Mouse (Mus musculus): ENCODE results near the gene Ell2. TPM values are rescaled to one million over a fixed set of nuclear protein-coding genes. Genes with fewer than 3 reads are reported as not detected.
"Not testable (repeated sequence)": the region's sequence is repeated elsewhere in the genome, so short reads cannot be mapped to it uniquely, and the experiment has no call there.

The Ell2 gene
- polyA plus RNA-seq, 2 experiments: 7.7 to 9.4 TPM

DNA sequence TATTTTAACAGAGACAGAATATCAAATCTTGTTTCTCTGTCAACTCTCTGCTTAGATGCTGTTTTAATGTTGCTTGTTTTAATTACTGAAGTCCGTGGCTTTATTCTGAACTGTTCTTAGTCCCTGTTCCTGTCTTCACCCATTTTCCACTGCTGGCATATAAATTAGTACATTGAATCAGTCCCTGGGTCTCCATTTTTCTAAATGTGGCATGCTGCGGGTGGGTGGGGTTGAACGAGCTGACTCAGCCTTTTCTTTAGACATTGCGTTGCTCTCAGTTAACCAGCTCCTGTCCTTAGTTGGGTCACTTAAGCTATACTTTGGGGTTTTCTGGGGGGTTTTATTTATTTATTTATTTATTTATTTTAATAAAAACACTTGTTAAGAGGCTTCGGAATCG lies 3.6 kb downstream of the Ell2 start:
- DNase-seq (ENCODE audit: low spot score) (no peak), ATAC-seq (ENCODE audit: low FRiP score, low read depth) (no peak)
- WGBS: 65% methylated on average over 6 of the region's 6 CpGs
- Histone ChIP-seq H3K27me3 (ENCODE audit: control insufficient read depth, insufficient read depth, low read length) (no peaks in the 10 kb centered on the region), H3K27ac (replicated peaks; ENCODE audit: low read depth, low read length) (no peak overlapping the region), H3K4me3 (replicated peaks; ENCODE audit: low read length) (no peak overlapping the region), H3K4me1 (ENCODE audit: control insufficient read depth, insufficient read depth, low read length) (peaks cover 9% of the 10 kb centered on the region), H3K9ac (ENCODE audit: low read depth, low read length, severe bottlenecking) (no peak overlapping the region), H3K4me2 (replicated peaks; ENCODE audit: low read depth, low read length, severe bottlenecking) (peak overlapping the region; percentile 16; the same call in 1 of the 2 replicates), H3K9me3 (ENCODE audit: control insufficient read depth, low read length) (no peaks in the 10 kb centered on the region), H3K36me3 (ENCODE audit: control insufficient read depth, insufficient read depth, low read length) (no peaks in the 10 kb centered on the region)
- no peak for TF ChIP-seq POLR2A (IDR thresholded peaks at IDR 0.05; ENCODE audit: borderline replicate concordance, extremely low read depth, insufficient read depth, insufficient read length)

DNA sequence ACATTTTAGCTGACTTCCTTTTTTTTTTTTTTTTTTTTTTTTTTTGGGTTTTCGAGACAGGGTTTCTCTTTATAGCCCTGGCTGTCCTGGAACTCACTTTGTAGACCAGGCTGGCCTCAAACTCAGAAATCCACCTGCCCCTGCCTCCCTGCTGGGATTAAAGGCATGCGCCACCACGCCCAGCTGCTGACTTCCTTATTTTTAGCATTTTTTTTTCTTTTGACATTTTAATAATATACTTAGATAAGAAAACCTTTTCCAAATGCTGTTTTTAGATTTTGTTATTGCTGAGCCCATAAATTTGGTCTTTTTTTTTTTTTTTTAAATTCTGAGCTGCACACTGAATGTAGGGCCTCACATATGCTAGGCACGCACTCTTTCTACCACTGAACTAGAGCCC lies 5.0 kb downstream of the Ell2 start:
- H3K27ac ChIP-seq (replicated peaks; ENCODE audit: low read depth, low read length); ATAC-seq (ENCODE audit: low FRiP score, low read depth); H3K4me1 ChIP-seq (ENCODE audit: control insufficient read depth, insufficient read depth, low read length); H3K9me3 ChIP-seq (ENCODE audit: control insufficient read depth, low read length); DNase-seq (ENCODE audit: low spot score); H3K9ac ChIP-seq (ENCODE audit: low read depth, low read length, severe bottlenecking); H3K4me3 ChIP-seq (replicated peaks; ENCODE audit: low read length); H3K4me2 ChIP-seq (replicated peaks; ENCODE audit: low read depth, low read length, severe bottlenecking); H3K36me3 ChIP-seq (ENCODE audit: control insufficient read depth, insufficient read depth, low read length); H3K27me3 ChIP-seq (ENCODE audit: control insufficient read depth, insufficient read depth, low read length): not testable (repeated sequence)
- 88% methylated on average over 3 of the region's 4 CpGs for WGBS

DNA sequence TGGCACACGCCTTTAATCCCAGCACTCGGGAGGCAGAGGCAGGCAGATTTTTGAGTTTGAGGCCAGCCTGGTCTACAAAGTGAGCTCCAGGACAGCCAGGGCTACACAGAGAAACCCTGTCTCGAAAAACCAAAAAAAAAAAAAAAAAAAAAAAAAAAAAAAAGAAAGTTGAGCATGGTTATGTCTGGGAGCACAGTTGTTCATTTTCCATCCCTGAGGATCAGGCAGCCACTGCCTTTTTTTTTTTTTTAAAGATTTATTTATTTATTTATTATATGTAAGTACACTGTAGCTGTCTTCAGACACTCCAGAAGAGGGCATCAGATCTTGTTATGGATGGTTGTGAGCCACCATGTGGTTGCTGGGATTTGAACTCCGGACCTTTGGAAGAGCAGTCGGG lies 6.0 kb downstream of the Ell2 start:
- H3K4me3 ChIP-seq (replicated peaks; ENCODE audit: low read length); H3K27ac ChIP-seq (replicated peaks; ENCODE audit: low read depth, low read length); H3K9ac ChIP-seq (ENCODE audit: low read depth, low read length, severe bottlenecking); H3K9me3 ChIP-seq (ENCODE audit: control insufficient read depth, low read length); ATAC-seq (ENCODE audit: low FRiP score, low read depth); H3K4me1 ChIP-seq (ENCODE audit: control insufficient read depth, insufficient read depth, low read length); DNase-seq (ENCODE audit: low spot score); H3K27me3 ChIP-seq (ENCODE audit: control insufficient read depth, insufficient read depth, low read length); H3K4me2 ChIP-seq (replicated peaks; ENCODE audit: low read depth, low read length, severe bottlenecking); H3K36me3 ChIP-seq (ENCODE audit: control insufficient read depth, insufficient read depth, low read length): not testable (repeated sequence)
- WGBS: 90% methylated on average over 4 of the region's 5 CpGs

DNA sequence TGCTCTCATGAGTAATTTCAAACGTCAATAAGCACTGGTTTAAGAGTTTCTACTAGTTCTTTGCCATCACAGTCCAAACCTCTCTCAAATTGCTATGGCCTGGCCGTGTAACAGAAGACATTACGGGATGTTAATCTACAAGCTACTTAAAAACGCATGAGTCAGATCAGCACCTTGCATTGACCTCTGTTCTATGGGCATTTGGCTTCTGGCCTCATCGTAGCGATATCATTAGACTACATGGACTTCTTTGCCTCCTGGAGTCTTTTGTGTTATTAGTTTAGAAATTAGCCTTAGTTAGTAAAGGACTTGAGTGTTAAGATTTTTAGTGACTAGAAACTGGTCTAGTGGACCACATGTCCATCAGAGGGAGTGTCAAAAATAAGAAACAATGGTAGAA lies 7.8 kb downstream of the Ell2 start:
- 74% methylated on average over 6 of the region's 6 CpGs for WGBS
- no peak for TF ChIP-seq POLR2A (IDR thresholded peaks at IDR 0.05; ENCODE audit: borderline replicate concordance, extremely low read depth, insufficient read depth, insufficient read length)
- Histone ChIP-seq H3K9me3 (ENCODE audit: control insufficient read depth, low read length) (no peaks in the 10 kb centered on the region), H3K9ac (ENCODE audit: low read depth, low read length, severe bottlenecking) (no peak overlapping the region), H3K27ac (replicated peaks; ENCODE audit: low read depth, low read length) (no peak overlapping the region), H3K27me3 (ENCODE audit: control insufficient read depth, insufficient read depth, low read length) (no peaks in the 10 kb centered on the region), H3K4me2 (replicated peaks; ENCODE audit: low read depth, low read length, severe bottlenecking) (no peak overlapping the region), H3K36me3 (ENCODE audit: control insufficient read depth, insufficient read depth, low read length) (no peaks in the 10 kb centered on the region), H3K4me1 (ENCODE audit: control insufficient read depth, insufficient read depth, low read length) (peaks cover 12% of the 10 kb centered on the region), H3K4me3 (replicated peaks; ENCODE audit: low read length) (no peak overlapping the region)
- DNase-seq (ENCODE audit: low spot score): no peak
- ATAC-seq (ENCODE audit: low FRiP score, low read depth): no peak

DNA sequence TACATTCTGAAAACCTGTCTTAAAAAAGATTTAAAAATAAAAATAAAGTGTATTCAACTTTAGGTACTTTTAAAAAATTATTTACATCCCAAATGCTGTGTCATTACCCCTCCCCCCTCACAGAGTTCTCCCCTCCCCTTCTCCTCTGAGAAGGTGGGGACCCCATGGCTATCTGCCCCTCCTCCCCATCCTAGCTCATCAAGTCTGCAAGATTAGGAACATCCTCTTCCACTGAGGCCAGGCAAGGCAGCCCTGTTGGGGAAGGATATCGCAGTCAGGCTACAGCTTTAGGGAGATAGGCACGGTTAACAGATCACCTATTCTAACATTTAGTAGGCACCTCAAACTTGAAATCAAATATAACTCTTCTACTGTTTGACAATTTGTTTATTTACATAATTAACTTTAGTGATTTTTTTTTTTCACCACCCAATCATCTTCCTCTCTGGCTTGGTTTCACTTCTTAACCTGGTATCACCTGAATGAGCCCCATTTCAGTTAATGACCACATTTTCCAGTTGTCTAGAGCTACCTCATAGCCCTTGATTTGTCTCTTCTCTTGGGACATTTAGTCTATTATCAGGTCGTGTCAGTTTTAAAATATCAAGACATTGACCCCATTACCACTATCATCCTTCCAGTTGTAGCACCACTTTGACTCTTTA lies 11.2 kb downstream of the Ell2 start:
- Histone ChIP-seq H3K4me3 (replicated peaks; ENCODE audit: low read length) (no peak overlapping the region), H3K4me2 (replicated peaks; ENCODE audit: low read depth, low read length, severe bottlenecking) (no peak overlapping the region), H3K9ac (ENCODE audit: low read depth, low read length, severe bottlenecking) (no peak overlapping the region), H3K36me3 (ENCODE audit: control insufficient read depth, insufficient read depth, low read length) (no peaks in the 10 kb centered on the region), H3K27ac (replicated peaks; ENCODE audit: low read depth, low read length) (no peak overlapping the region), H3K9me3 (ENCODE audit: control insufficient read depth, low read length) (no peaks in the 10 kb centered on the region), H3K4me1 (ENCODE audit: control insufficient read depth, insufficient read depth, low read length) (peaks cover 11% of the 10 kb centered on the region; the same call in 1 of the 2 replicates), H3K27me3 (ENCODE audit: control insufficient read depth, insufficient read depth, low read length) (no peaks in the 10 kb centered on the region)
- ATAC-seq (ENCODE audit: low FRiP score, low read depth) (no peak), DNase-seq (ENCODE audit: low spot score) (no peak)
- TF ChIP-seq POLR2A (IDR thresholded peaks at IDR 0.05; ENCODE audit: borderline replicate concordance, extremely low read depth, insufficient read depth, insufficient read length): no peak
- 67% methylated on average over 3 of the region's 3 CpGs for WGBS

DNA sequence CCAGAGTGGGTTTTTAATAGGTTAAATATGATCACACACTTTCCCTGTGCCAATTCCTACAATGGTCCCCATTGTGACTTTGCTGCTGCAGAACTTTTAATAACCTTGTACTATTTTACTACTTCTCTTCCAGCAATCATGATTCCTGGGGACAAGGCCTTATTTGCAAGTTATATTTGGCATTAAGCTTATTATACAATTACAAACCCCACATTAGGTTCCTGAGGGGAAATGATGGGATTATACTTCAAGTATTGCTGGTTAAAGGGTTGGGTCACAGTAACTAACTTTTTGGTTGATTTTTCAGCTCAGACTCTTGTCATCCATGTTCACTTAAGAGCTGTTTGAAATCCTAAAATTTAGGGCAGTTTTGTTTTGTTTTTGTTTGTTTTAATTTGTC lies 11.8 kb downstream of the Ell2 start:
- ATAC-seq (ENCODE audit: low FRiP score, low read depth): peak; percentile 60; the same call in 1 of the 2 replicates
- Histone ChIP-seq H3K4me3 (replicated peaks; ENCODE audit: low read length) (no peak overlapping the region), H3K36me3 (ENCODE audit: control insufficient read depth, insufficient read depth, low read length) (no peaks in the 10 kb centered on the region), H3K9me3 (ENCODE audit: control insufficient read depth, low read length) (no peaks in the 10 kb centered on the region), H3K4me1 (ENCODE audit: control insufficient read depth, insufficient read depth, low read length) (peaks cover 11% of the 10 kb centered on the region; the same call in 1 of the 2 replicates), H3K4me2 (replicated peaks; ENCODE audit: low read depth, low read length, severe bottlenecking) (no peak overlapping the region), H3K9ac (ENCODE audit: low read depth, low read length, severe bottlenecking) (no peak overlapping the region), H3K27ac (replicated peaks; ENCODE audit: low read depth, low read length) (no peak overlapping the region), H3K27me3 (ENCODE audit: control insufficient read depth, insufficient read depth, low read length) (no peaks in the 10 kb centered on the region)
- no peak for TF ChIP-seq POLR2A (IDR thresholded peaks at IDR 0.05; ENCODE audit: borderline replicate concordance, extremely low read depth, insufficient read depth, insufficient read length)
- DNase-seq (ENCODE audit: low spot score): peak; percentile 33
